Mouse (Mus musculus) ES-Bruce4 (cell line): Measurements from ENCODE around the gene Ubqln4.

Source experiments
- CTCF ChIP-seq: IDR thresholded peaks from one replicate; pipeline ENCODE4 v1.8.1; 2011; ENCODE audit warnings: low read depth, low read length
- EP300 ChIP-seq: IDR thresholded peaks from 2 replicates; pipeline ENCODE4 v1.6.1; 2011; ENCODE audit warnings: low read depth, low read length; ENCODE audit not compliant: insufficient read depth
- POLR2A ChIP-seq: IDR thresholded peaks from one replicate; pipeline ENCODE4 v1.8.1; 2011; ENCODE audit warnings: low read length; ENCODE audit not compliant: insufficient read depth

GRCm38 (mm10) chr3:88520078-88520477, 33.5 kb upstream of the Ubqln4 start:
- no peak for TF ChIP-seq POLR2A
- no peak for TF ChIP-seq CTCF
- no peak for TF ChIP-seq EP300
